Mouse (Mus musculus) CH12.LX (cell line): ENCODE results near the gene Ccdc88c.

ENCODE experiments used
- CHD2 ChIP-seq: IDR thresholded peaks from 2 replicates; pipeline ENCODE4 v1.6.1; 2011; ENCODE audit warnings: low read length, improper control_type of control experiment
- CTCF ChIP-seq, 2 experiments: IDR thresholded peaks in 1 of 2; conservative IDR thresholded peaks in 1 of 2; 2 replicates each; pipeline ENCODE4 v1.5.1; 2011 to 2012; ENCODE audit warnings: low read depth in 2 of 2, low read length in 2 of 2, improper control_type of control experiment in 1 of 2, inconsistent platforms in 1 of 2, mild to moderate bottlenecking in 1 of 2, moderate library complexity in 1 of 2
- E2F4 ChIP-seq: IDR thresholded peaks from 2 replicates; pipeline ENCODE4 v1.6.1; 2011; ENCODE audit warnings: low read depth, low read length, improper control_type of control experiment; ENCODE audit not compliant: insufficient replicate concordance
- EP300 ChIP-seq: IDR thresholded peaks from 2 replicates; pipeline ENCODE4 v1.6.1; 2011; ENCODE audit warnings: low read length, improper control_type of control experiment
- GABPA ChIP-seq: IDR thresholded peaks from 2 replicates; pipeline ENCODE4 v1.6.1; 2012; ENCODE audit warnings: low read depth, low read length, improper control_type of control experiment, inconsistent platforms; ENCODE audit not compliant: insufficient replicate concordance
- JUN ChIP-seq: IDR thresholded peaks from 2 replicates; pipeline ENCODE4 v1.6.1; 2011; ENCODE audit warnings: low read depth, mild to moderate bottlenecking, low read length, improper control_type of control experiment, moderate library complexity; ENCODE audit not compliant: insufficient read depth
- NRF1 ChIP-seq: IDR thresholded peaks from 2 replicates; pipeline ENCODE4 v1.6.1; 2014; ENCODE audit warnings: low read depth, mild to moderate bottlenecking, inconsistent platforms, low read length, improper control_type of control experiment, moderate library complexity
- SMC3 ChIP-seq: IDR thresholded peaks from 2 replicates; pipeline ENCODE4 v1.6.1; 2011; ENCODE audit warnings: low read depth, low read length, improper control_type of control experiment
- UBTF ChIP-seq: IDR thresholded peaks from 2 replicates; pipeline ENCODE4 v1.6.1; 2012; ENCODE audit warnings: low read depth, mild to moderate bottlenecking, inconsistent platforms, low read length, improper control_type of control experiment, moderate library complexity
- USF1 ChIP-seq: IDR thresholded peaks from 2 replicates; pipeline ENCODE4 v1.6.1; 2014; ENCODE audit warnings: low read depth, mild to moderate bottlenecking, inconsistent platforms, low read length, improper control_type of control experiment

DNA sequence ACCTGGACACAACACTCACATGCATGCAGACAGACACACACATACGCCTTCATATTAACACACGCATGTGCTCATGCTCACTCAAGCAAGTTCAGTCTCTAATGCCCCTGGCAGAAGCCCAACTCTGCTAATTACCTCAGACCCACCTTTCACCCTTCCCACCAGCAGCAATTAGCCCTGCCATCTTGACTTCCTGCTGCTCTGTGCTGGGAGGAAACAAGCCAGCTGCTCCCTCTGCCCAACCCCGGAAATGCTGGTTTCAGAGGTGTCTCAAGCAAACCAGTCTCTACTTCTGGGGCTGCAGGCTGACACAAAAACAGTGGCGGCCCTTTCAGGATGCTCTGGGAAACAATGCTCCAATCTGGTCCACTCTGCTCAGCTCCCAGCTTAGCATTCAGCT, 12.9 kb downstream of the Ccdc88c start:
- no peak for TF ChIP-seq GABPA
- TF ChIP-seq SMC3, result no peak
- TF ChIP-seq UBTF, result no peak
- TF ChIP-seq JUN, result no peak
- TF ChIP-seq CTCF (conservative IDR thresholded peaks at IDR 0.05 in 1 of 2, IDR thresholded peaks at IDR 0.05 in 1 of 2; ENCODE audit: low read depth in 2 of 2, low read length in 2 of 2), result no peak
- no peak for TF ChIP-seq USF1
- TF ChIP-seq E2F4, result no peak
- TF ChIP-seq EP300, result no peak
- TF ChIP-seq NRF1, result no peak
- TF ChIP-seq CHD2, result no peak
